Mouse (Mus musculus) limb, embryonic 15.5 days (tissue): Measurements from ENCODE around the gene Cenpm. TPM values are rescaled to one million over a fixed set of nuclear protein-coding genes. Genes with fewer than 3 reads are reported as not detected.

ENCODE experiments used
- ATAC-seq: fragments of 200-750 bp; cut with Nextera tagmentation; 2 replicates; pipeline ENCODE4 v1.8.0; 2017; ENCODE audit warnings: low read depth, moderate TSS enrichment; ENCODE audit not compliant: insufficient number of reproducible peaks, low FRiP score, low TSS enrichment
- H3K27ac ChIP-seq: fragments of 300-500 bp; sonication (generic); 2 replicates; pipeline ENCODE4 v1.5.1; 2015; ENCODE audit warnings: moderate library complexity, mild to moderate bottlenecking, inconsistent platforms
- H3K27me3 ChIP-seq: fragments of 300-500 bp; sonication (generic); 2 replicates; pipeline ENCODE4 v1.6.1; 2015; ENCODE audit warnings: inconsistent platforms
- H3K36me3 ChIP-seq: fragments of 300-500 bp; sonication (generic); 2 replicates; pipeline ENCODE4 v1.6.1; 2015; ENCODE audit warnings: inconsistent platforms
- H3K4me1 ChIP-seq: fragments of 300-500 bp; sonication (generic); 2 replicates; pipeline ENCODE4 v1.6.1; 2015; ENCODE audit warnings: inconsistent platforms
- H3K4me2 ChIP-seq: fragments of 300-500 bp; sonication (generic); 2 replicates; pipeline ENCODE4 v1.6.1; 2015; ENCODE audit warnings: mild to moderate bottlenecking, inconsistent platforms
- H3K4me3 ChIP-seq: fragments of 300-500 bp; sonication (generic); 2 replicates; pipeline ENCODE4 v1.5.1; 2015; ENCODE audit warnings: mild to moderate bottlenecking, inconsistent platforms
- H3K9ac ChIP-seq: fragments of 300-500 bp; sonication (generic); 2 replicates; pipeline ENCODE4 v1.6.1; 2015; ENCODE audit warnings: inconsistent platforms
- H3K9me3 ChIP-seq: fragments of 300-500 bp; sonication (generic); 2 replicates; pipeline ENCODE4 v1.6.1; 2016; ENCODE audit warnings: inconsistent platforms
- WGBS: fragments of 180-500 bp; shearing (Covaris S2); methylation state at CpG from one replicate; pipeline ENCODE4 v1.1.7; 2015; 5-methylcytosine and 5-hydroxymethylcytosine counted together
- polyA plus RNA-seq: library from polyadenylated mRNA; unstranded; fragments of >200 nt; fragmentation: Nextera tagmentation; extraction: Ambion mirVana; gene quantifications from 2 replicates; pipeline ENCODE4 v1.2.1, GENCODE M21; 2015

The Cenpm gene
- 48.5 and 49.5 TPM in 2 replicates for polyA plus RNA-seq

GRCm38 (mm10) chr15:82244115-82244804, at the start of gene Cenpm:
Cenpm (minus strand) TSS chr15:82244748.
- Histone ChIP-seq H3K27me3 (no peaks in the 10 kb centered on the region), H3K9me3 (no peaks in the 10 kb centered on the region), H3K4me2 (peak within 1 kb of the TSS; percentile 96), H3K27ac (peak within 1 kb of the TSS; percentile 84), H3K4me3 (peak within 1 kb of the TSS; percentile 92), H3K4me1 (peaks cover 7% of the 10 kb centered on the region), H3K9ac (peak within 1 kb of the TSS; percentile 47), H3K36me3 (0 out of 2 replicates have a peak, but pooled peaks cover under 1% of the 10 kb centered on the region)
- 0% methylated on average over 65 of the region's 65 CpGs for WGBS
- ATAC-seq = peak; percentile 91

GRCm38 (mm10) chr15:82294059-82294458, 49.5 kb upstream of the Cenpm start:
- H3K4me3 ChIP-seq = no peak overlapping the region
- no peak overlapping the region for H3K9ac ChIP-seq
- 37% methylated on average over 8 of the region's 8 CpGs for WGBS
- H3K36me3 ChIP-seq = 0 out of 2 replicates have a peak, but pooled peaks cover 5% of the 10 kb centered on the region
- H3K4me2 ChIP-seq = no peak overlapping the region
- no peaks in the 10 kb centered on the region for H3K27me3 ChIP-seq
- no peak for ATAC-seq
- H3K27ac ChIP-seq = no peak overlapping the region
- peaks cover 11% of the 10 kb centered on the region for H3K4me1 ChIP-seq
- H3K9me3 ChIP-seq = no peaks in the 10 kb centered on the region

GRCm38 (mm10) chr15:82293271-82293711, 48.7 kb upstream of the Cenpm start:
- H3K27me3 ChIP-seq = no peaks in the 10 kb centered on the region
- no peak overlapping the region for H3K4me3 ChIP-seq
- no peak overlapping the region for H3K27ac ChIP-seq
- H3K4me1 ChIP-seq = peaks cover 8% of the 10 kb centered on the region
- ATAC-seq = no peak
- H3K4me2 ChIP-seq = peak overlapping the region; percentile 31
- H3K9me3 ChIP-seq = no peaks in the 10 kb centered on the region
- H3K9ac ChIP-seq = no peak overlapping the region
- 19% methylated on average over 7 of the region's 7 CpGs for WGBS
- H3K36me3 ChIP-seq = 0 out of 2 replicates have a peak, but pooled peaks cover 5% of the 10 kb centered on the region

- Histone ChIP-seq H3K4me3 (no peak overlapping the region), H3K9ac (no peak overlapping the region), H3K4me1 (peaks cover 8% of the 10 kb centered on the region), H3K36me3 (0 out of 2 replicates have a peak, but pooled peaks cover 5% of the 10 kb centered on the region), H3K27ac (no peak overlapping the region), H3K27me3 (no peaks in the 10 kb centered on the region), H3K9me3 (no peaks in the 10 kb centered on the region), H3K4me2 (peak overlapping the region; percentile 31)
- ATAC-seq = no peak
- WGBS = 25% methylated on average over 5 of the region's 5 CpGs
Measured at GRCm38 (mm10) chr15:82292851-82293250, 48.3 kb upstream of the Cenpm start.

- H3K9me3 ChIP-seq = no peaks in the 10 kb centered on the region
- 84% methylated on average over 7 of the region's 7 CpGs for WGBS
- no peaks in the 10 kb centered on the region for H3K27me3 ChIP-seq
- no peak overlapping the region for H3K9ac ChIP-seq
- no peak overlapping the region for H3K4me2 ChIP-seq
- H3K36me3 ChIP-seq = peaks cover 10% of the 10 kb centered on the region; the same call in 1 of the 2 replicates
- ATAC-seq = no peak
- H3K4me3 ChIP-seq = no peak overlapping the region
- H3K4me1 ChIP-seq = peaks cover 8% of the 10 kb centered on the region
- no peak overlapping the region for H3K27ac ChIP-seq
Measured at GRCm38 (mm10) chr15:82290252-82290651, 45.7 kb upstream of the Cenpm start.

GRCm38 (mm10) chr15:82286157-82286556, 41.6 kb upstream of the Cenpm start:
- 61% methylated on average over 12 of the region's 12 CpGs for WGBS
- Histone ChIP-seq H3K4me1 (no peaks in the 10 kb centered on the region), H3K4me2 (no peak overlapping the region), H3K9me3 (no peaks in the 10 kb centered on the region), H3K4me3 (no peak overlapping the region), H3K9ac (no peak overlapping the region), H3K36me3 (peaks cover 12% of the 10 kb centered on the region; the same call in 1 of the 2 replicates), H3K27me3 (no peaks in the 10 kb centered on the region), H3K27ac (no peak overlapping the region)
- ATAC-seq = no peak

- Histone ChIP-seq H3K4me1 (peaks cover 9% of the 10 kb centered on the region), H3K9ac (no peak overlapping the region), H3K4me2 (no peak overlapping the region), H3K27ac (no peak overlapping the region), H3K27me3 (peaks cover under 1% of the 10 kb centered on the region), H3K36me3 (peaks cover 3% of the 10 kb centered on the region; the same call in 1 of the 2 replicates), H3K9me3 (no peaks in the 10 kb centered on the region), H3K4me3 (no peak overlapping the region)
- no peak for ATAC-seq
- WGBS = 68% methylated on average over 4 of the region's 4 CpGs
Measured at GRCm38 (mm10) chr15:82280638-82281037, 36.1 kb upstream of the Cenpm start.

GRCm38 (mm10) chr15:82277591-82277990, 33.0 kb upstream of the Cenpm start:
- 74% methylated on average over 5 of the region's 5 CpGs for WGBS
- no peaks in the 10 kb centered on the region for H3K36me3 ChIP-seq
- ATAC-seq = no peak
- no peak overlapping the region for H3K9ac ChIP-seq
- H3K4me2 ChIP-seq = no peak overlapping the region
- no peak overlapping the region for H3K4me3 ChIP-seq
- peaks cover 29% of the 10 kb centered on the region for H3K27me3 ChIP-seq
- peaks cover 21% of the 10 kb centered on the region for H3K4me1 ChIP-seq
- no peaks in the 10 kb centered on the region for H3K9me3 ChIP-seq
- no peak overlapping the region for H3K27ac ChIP-seq

GRCm38 (mm10) chr15:82274927-82275901, 30.7 kb upstream of the Cenpm start:
- Histone ChIP-seq H3K9me3 (no peaks in the 10 kb centered on the region), H3K27me3 (peaks cover 45% of the 10 kb centered on the region), H3K9ac (peak overlapping the region; percentile 61), H3K4me1 (peaks cover 21% of the 10 kb centered on the region), H3K27ac (no peak overlapping the region), H3K4me2 (peak overlapping the region; percentile 99), H3K4me3 (peak overlapping the region; percentile 58), H3K36me3 (no peaks in the 10 kb centered on the region)
- under 1% methylated on average over 75 of the region's 86 CpGs for WGBS
- 0 out of 2 replicates have a peak, but pooled peaks have one; percentile 20 for ATAC-seq

- no peak for ATAC-seq
- Histone ChIP-seq H3K4me1 (peaks cover 21% of the 10 kb centered on the region), H3K27ac (no peak within 1 kb of the TSS), H3K4me3 (peak within 1 kb of the TSS; percentile 58), H3K36me3 (no peaks in the 10 kb centered on the region), H3K9ac (peak within 1 kb of the TSS; percentile 61), H3K27me3 (peaks cover 45% of the 10 kb centered on the region), H3K4me2 (peak within 1 kb of the TSS; percentile 99), H3K9me3 (no peaks in the 10 kb centered on the region)
- WGBS = 23% methylated on average over 6 of the region's 6 CpGs
Measured at GRCm38 (mm10) chr15:82274593-82274926, 30.0 kb upstream of the Cenpm start, which contains the start of gene Sept3. Sept3 (plus strand) TSS chr15:82274893.

GRCm38 (mm10) chr15:82272295-82272694, 27.7 kb upstream of the Cenpm start:
- H3K4me1 ChIP-seq = peaks cover 21% of the 10 kb centered on the region
- H3K4me2 ChIP-seq = no peak overlapping the region
- H3K27me3 ChIP-seq = peaks cover 45% of the 10 kb centered on the region
- no peak overlapping the region for H3K27ac ChIP-seq
- H3K36me3 ChIP-seq = no peaks in the 10 kb centered on the region
- H3K9me3 ChIP-seq = no peaks in the 10 kb centered on the region
- H3K9ac ChIP-seq = no peak overlapping the region
- 83% methylated on average over 6 of the region's 6 CpGs for WGBS
- H3K4me3 ChIP-seq = no peak overlapping the region
- no peak for ATAC-seq
